Mouse (Mus musculus) stomach, postnatal 0 days (tissue): ENCODE data around the gene Fxyd3. TPM values are rescaled to one million over a fixed set of nuclear protein-coding genes. Genes with fewer than 3 reads are reported as not detected.

Source experiments
- ATAC-seq: fragments of 200-750 bp; cut with Nextera tagmentation; 2 replicates; pipeline ENCODE4 v1.8.0; 2017; ENCODE audit not compliant: low FRiP score, low TSS enrichment
- DNase-seq: peaks from one replicate; pipeline ENCODE4 v3.0.0-alpha.2; 2016; ENCODE audit warnings: low spot score
- H3K27ac ChIP-seq: fragments of 300-500 bp; sonication (generic); replicated peaks from 2 replicates; pipeline ENCODE4 v1.5.1; 2014; ENCODE audit warnings: mild to moderate bottlenecking, control low read depth
- H3K27me3 ChIP-seq: fragments of 300-500 bp; sonication (generic); 2 replicates; pipeline ENCODE4 v1.6.1; 2014; ENCODE audit warnings: low read length; ENCODE audit not compliant: control insufficient read depth, insufficient read depth
- H3K36me3 ChIP-seq: fragments of 300-500 bp; sonication (generic); 2 replicates; pipeline ENCODE4 v1.6.1; 2014; ENCODE audit warnings: low read length, mixed read lengths; ENCODE audit not compliant: control insufficient read depth, insufficient read depth
- H3K4me1 ChIP-seq: fragments of 300-500 bp; sonication (generic); replicated peaks from 2 replicates; pipeline ENCODE4 v1.6.1; 2014; ENCODE audit warnings: antibody characterized with exemption; ENCODE audit not compliant: control insufficient read depth, insufficient read depth
- H3K4me2 ChIP-seq: fragments of 300-500 bp; sonication (generic); replicated peaks from 2 replicates; pipeline ENCODE4 v1.6.1; 2014; ENCODE audit warnings: low read depth, mild to moderate bottlenecking, control low read depth, moderate library complexity
- H3K4me3 ChIP-seq: fragments of 300-500 bp; sonication (generic); 2 replicates; pipeline ENCODE4 v1.5.1; 2014; ENCODE audit warnings: low read depth, low read length, control low read depth
- H3K9ac ChIP-seq: fragments of 300-500 bp; sonication (generic); 2 replicates; pipeline ENCODE4 v1.6.1; 2014; ENCODE audit warnings: mild to moderate bottlenecking, low read length, control low read depth, mixed read lengths
- H3K9me3 ChIP-seq: fragments of 300-500 bp; sonication (generic); 2 replicates; pipeline ENCODE4 v1.6.1; 2016; ENCODE audit warnings: low read length; ENCODE audit not compliant: control insufficient read depth
- CTCF ChIP-seq: IDR thresholded peaks from 2 replicates; pipeline ENCODE4 v1.5.1; 2016; ENCODE audit warnings: antibody characterized with exemption, low read depth, mild to moderate bottlenecking, moderate library complexity
- EP300 ChIP-seq: optimal IDR thresholded peaks from 2 replicates; pipeline ENCODE3; 2016; ENCODE audit warnings: antibody characterized with exemption
- WGBS: fragments of 180-500 bp; shearing (Covaris S2); extraction: QIAGEN DNeasy Blood & Tissue Kit; methylation state at CpG from one replicate; pipeline ENCODE4 v1.1.7; 2014; 5-methylcytosine and 5-hydroxymethylcytosine counted together
- polyA plus RNA-seq: library from polyadenylated mRNA; unstranded; fragments of >200 nt; fragmentation: Nextera tagmentation; extraction: Ambion mirVana; gene quantifications from 2 replicates; pipeline ENCODE4 v1.2.1, GENCODE M21; 2015

Gene Fxyd3
- 1,122 and 1,152 TPM in 2 replicates for polyA plus RNA-seq

- no peak for TF ChIP-seq EP300
- TF ChIP-seq CTCF, result no peak
- H3K27ac ChIP-seq, result peak within 1 kb of the TSS; percentile 87
- WGBS, result 35% methylated on average over 5 of the region's 5 CpGs
- peak within 1 kb of the TSS; percentile 59 for H3K4me2 ChIP-seq
- no peaks in the 10 kb centered on the region for H3K36me3 ChIP-seq
- H3K4me3 ChIP-seq, result peak within 1 kb of the TSS; percentile 43
- peak within 1 kb of the TSS; percentile 64 for H3K9ac ChIP-seq
- no peaks in the 10 kb centered on the region for H3K4me1 ChIP-seq
- DNase-seq, result peak; percentile 86
- no peaks in the 10 kb centered on the region for H3K27me3 ChIP-seq
- no peaks in the 10 kb centered on the region for H3K9me3 ChIP-seq
- ATAC-seq, result peak; percentile 84
These were observed at the start of gene Fxyd3 for GRCm38 (mm10) chr7:31076492-31076891. Fxyd3 (minus strand) TSS chr7:31076704.

DNA sequence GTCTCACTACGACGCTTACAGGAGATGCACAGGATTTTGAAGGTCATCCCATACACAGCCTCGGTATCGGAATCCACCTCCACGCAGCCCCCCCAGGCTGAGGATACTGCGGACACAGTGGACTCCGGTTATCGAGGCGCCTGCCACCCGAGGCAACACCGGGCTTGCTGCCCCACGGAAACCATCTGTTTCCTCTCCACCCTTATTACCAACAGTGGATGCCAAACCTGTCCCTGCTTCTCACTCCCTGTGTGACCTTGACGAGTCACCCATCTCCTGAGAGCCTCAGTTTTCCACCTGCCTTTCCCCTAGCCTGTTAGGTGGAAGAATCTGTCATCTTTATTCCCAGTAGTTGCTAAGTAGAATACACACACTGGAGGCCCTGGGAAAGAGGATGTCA, 48.6 kb upstream of the Fxyd3 start:
- Histone ChIP-seq H3K4me3 (no peak overlapping the region), H3K4me1 (no peaks in the 10 kb centered on the region), H3K27ac (no peak overlapping the region), H3K9ac (no peak overlapping the region), H3K27me3 (no peaks in the 10 kb centered on the region), H3K36me3 (peaks cover 8% of the 10 kb centered on the region), H3K4me2 (no peak overlapping the region), H3K9me3 (no peaks in the 10 kb centered on the region)
- no peak for ATAC-seq
- DNase-seq, result no peak
- TF ChIP-seq CTCF (no peak), EP300 (no peak)
- 79% methylated on average over 13 of the region's 13 CpGs for WGBS

- WGBS, result 81% methylated on average over 5 of the region's 5 CpGs
- no peaks in the 10 kb centered on the region for H3K4me1 ChIP-seq
- H3K4me3 ChIP-seq, result no peak overlapping the region
- TF ChIP-seq EP300, result no peak
- TF ChIP-seq CTCF, result no peak
- no peak overlapping the region for H3K27ac ChIP-seq
- peaks cover 3% of the 10 kb centered on the region; the same call in 1 of the 2 replicates for H3K36me3 ChIP-seq
- H3K27me3 ChIP-seq, result no peaks in the 10 kb centered on the region
- H3K9me3 ChIP-seq, result no peaks in the 10 kb centered on the region
- H3K4me2 ChIP-seq, result no peak overlapping the region
- ATAC-seq (no peak), DNase-seq (no peak)
- H3K9ac ChIP-seq, result no peak overlapping the region
These were observed 47.9 kb upstream of the Fxyd3 start for GRCm38 (mm10) chr7:31124381-31124780.

- 79% methylated on average over 3 of the region's 3 CpGs for WGBS
- Histone ChIP-seq H3K9ac (no peak overlapping the region), H3K4me3 (no peak overlapping the region), H3K4me1 (no peaks in the 10 kb centered on the region), H3K4me2 (no peak overlapping the region), H3K9me3 (no peaks in the 10 kb centered on the region), H3K36me3 (no peaks in the 10 kb centered on the region), H3K27ac (no peak overlapping the region), H3K27me3 (no peaks in the 10 kb centered on the region)
- no peak for TF ChIP-seq EP300
- no peak for TF ChIP-seq CTCF
- ATAC-seq (no peak), DNase-seq (no peak)
These were observed 47.2 kb upstream of the Fxyd3 start for GRCm38 (mm10) chr7:31123697-31124096.

DNA sequence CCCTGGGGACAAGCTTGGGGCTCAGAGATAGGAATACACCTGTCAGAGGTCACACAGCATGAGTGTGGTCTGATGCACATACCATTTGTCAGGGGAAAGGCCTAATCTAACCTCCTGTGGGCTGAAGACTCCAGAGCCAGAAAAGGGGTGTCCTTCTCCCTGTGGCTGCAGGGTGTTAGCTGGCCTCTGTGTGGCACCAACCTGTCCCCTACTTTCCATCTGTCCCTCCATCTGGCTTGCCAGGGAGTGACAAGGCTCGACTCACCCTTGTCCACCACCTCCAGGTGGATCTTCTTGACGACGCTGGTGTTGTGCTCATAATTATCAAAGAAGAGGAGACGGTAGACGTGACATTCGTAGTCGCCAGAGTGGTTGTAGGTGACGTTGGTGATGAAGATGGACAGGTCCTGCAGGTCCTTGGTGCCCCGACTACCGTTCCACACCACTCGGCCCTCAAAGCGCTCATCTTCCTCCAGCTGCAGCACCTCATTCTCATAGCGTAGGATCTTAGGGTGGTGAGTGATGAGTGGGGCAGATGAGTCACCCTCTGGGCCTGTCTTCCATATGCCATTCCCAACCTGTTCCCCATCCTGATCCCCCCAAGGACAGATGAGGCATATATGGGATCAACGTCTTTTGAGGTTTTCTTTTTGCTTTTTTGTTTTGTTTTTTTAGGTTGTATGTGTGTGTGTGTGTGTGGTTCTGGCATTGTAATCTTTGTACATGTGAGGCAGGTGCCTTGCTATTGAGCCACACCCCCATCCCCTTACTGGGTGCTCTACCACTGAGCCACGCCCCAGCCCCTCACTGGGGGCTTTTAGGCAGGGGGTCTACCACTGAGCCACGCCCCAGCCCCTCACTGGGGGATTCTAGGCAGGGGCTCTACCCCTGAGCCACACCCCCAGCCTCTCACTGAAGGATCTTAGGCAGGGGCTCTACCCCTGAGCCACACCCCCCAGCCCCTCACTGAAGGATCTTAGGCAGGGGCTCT, 46.4 kb upstream of the Fxyd3 start:
- H3K4me3 ChIP-seq, result no peak overlapping the region
- DNase-seq (no peak), ATAC-seq (no peak)
- no peaks in the 10 kb centered on the region for H3K4me1 ChIP-seq
- H3K4me2 ChIP-seq, result no peak overlapping the region
- H3K27me3 ChIP-seq, result no peaks in the 10 kb centered on the region
- H3K36me3 ChIP-seq, result no peaks in the 10 kb centered on the region
- H3K9ac ChIP-seq, result no peak overlapping the region
- 90% methylated on average over 16 of the region's 16 CpGs for WGBS
- no peak for TF ChIP-seq EP300
- no peak for TF ChIP-seq CTCF
- no peaks in the 10 kb centered on the region for H3K9me3 ChIP-seq
- no peak overlapping the region for H3K27ac ChIP-seq

DNA sequence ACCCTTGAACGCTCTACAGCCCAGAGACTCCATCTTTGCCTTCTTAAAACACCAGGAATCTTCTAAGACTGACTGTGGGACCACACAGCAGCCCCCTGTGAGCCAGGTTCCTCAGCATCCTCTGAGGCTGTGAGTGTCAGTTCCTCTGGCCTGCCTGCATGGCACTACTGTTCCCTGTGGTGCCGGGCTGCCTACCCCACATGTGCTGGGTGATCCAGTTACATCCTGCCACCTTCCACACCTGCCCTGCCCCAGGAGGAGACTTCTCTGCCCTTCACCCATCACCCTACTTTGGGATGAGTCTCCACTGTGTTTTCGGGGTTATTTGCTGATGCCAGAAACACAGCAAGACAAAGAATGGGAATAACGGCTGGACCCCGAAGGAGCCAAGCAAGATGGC, 43.1 kb upstream of the Fxyd3 start:
- DNase-seq, result no peak

More for the DNA sequence above, 43.1 kb upstream of the Fxyd3 start:
- TF ChIP-seq CTCF, result no peak
- TF ChIP-seq EP300, result no peak
- ATAC-seq, result no peak
- Histone ChIP-seq H3K9me3 (no peaks in the 10 kb centered on the region), H3K4me1 (peaks cover 3% of the 10 kb centered on the region), H3K4me2 (no peak overlapping the region), H3K36me3 (no peaks in the 10 kb centered on the region), H3K9ac (no peak overlapping the region), H3K4me3 (no peak overlapping the region), H3K27ac (no peak overlapping the region), H3K27me3 (no peaks in the 10 kb centered on the region)
- WGBS, result 85% methylated on average over 5 of the region's 5 CpGs
